Mouse (Mus musculus): ENCODE results near the gene Uxs1. TPM values are rescaled to one million over a fixed set of nuclear protein-coding genes. Genes with fewer than 3 reads are reported as not detected.

Uxs1 gene
- polyA plus RNA-seq, 1 experiment from 2014 or later, result 30.0 TPM

- H3K4me2 ChIP-seq (replicated peaks), result no peak overlapping the region
- H3K9ac ChIP-seq, result no peak overlapping the region
- H3K27ac ChIP-seq, result no peak overlapping the region
- peaks cover 22% of the 10 kb centered on the region for H3K36me3 ChIP-seq
- WGBS, result 88% methylated on average over 5 of the region's 5 CpGs
- no peaks in the 10 kb centered on the region for H3K4me1 ChIP-seq
- no peaks in the 10 kb centered on the region for H3K9me3 ChIP-seq
- H3K4me3 ChIP-seq, result no peak overlapping the region
- H3K27me3 ChIP-seq, result no peaks in the 10 kb centered on the region
- ATAC-seq (ENCODE audit: low FRiP score, low read depth), result no peak
Observed at GRCm38 (mm10) chr1:43786711-43787110, 40.9 kb downstream of the Uxs1 start.

GRCm38 (mm10) chr1:43785316-43785715, 42.3 kb downstream of the Uxs1 start:
- Histone ChIP-seq H3K27me3 (no peaks in the 10 kb centered on the region), H3K4me2 (replicated peaks) (no peak overlapping the region), H3K9ac (no peak overlapping the region), H3K4me1 (no peaks in the 10 kb centered on the region), H3K9me3 (no peaks in the 10 kb centered on the region), H3K36me3 (peaks cover 22% of the 10 kb centered on the region), H3K27ac (no peak overlapping the region), H3K4me3 (no peak overlapping the region)
- 87% methylated on average over 5 of the region's 5 CpGs for WGBS
- no peak for ATAC-seq (ENCODE audit: low FRiP score, low read depth)

GRCm38 (mm10) chr1:43783186-43783585, 44.4 kb downstream of the Uxs1 start:
- H3K9ac ChIP-seq, result no peak overlapping the region
- no peak overlapping the region for H3K4me2 ChIP-seq (replicated peaks)
- ATAC-seq (ENCODE audit: low FRiP score, low read depth), result no peak
- H3K27me3 ChIP-seq, result no peaks in the 10 kb centered on the region
- no peak overlapping the region for H3K27ac ChIP-seq
- H3K36me3 ChIP-seq, result peaks cover 30% of the 10 kb centered on the region
- 69% methylated on average over 3 of the region's 3 CpGs for WGBS
- no peaks in the 10 kb centered on the region for H3K9me3 ChIP-seq
- no peak overlapping the region for H3K4me3 ChIP-seq
- H3K4me1 ChIP-seq, result no peaks in the 10 kb centered on the region

GRCm38 (mm10) chr1:43782680-43783079, 44.9 kb downstream of the Uxs1 start:
- no peak for ATAC-seq (ENCODE audit: low FRiP score, low read depth)
- H3K27ac ChIP-seq, result no peak overlapping the region
- H3K27me3 ChIP-seq, result no peaks in the 10 kb centered on the region
- H3K36me3 ChIP-seq, result peaks cover 30% of the 10 kb centered on the region
- H3K4me3 ChIP-seq, result no peak overlapping the region
- no peaks in the 10 kb centered on the region for H3K4me1 ChIP-seq
- no peak overlapping the region for H3K4me2 ChIP-seq (replicated peaks)
- no peak overlapping the region for H3K9ac ChIP-seq
- H3K9me3 ChIP-seq, result no peaks in the 10 kb centered on the region
- WGBS, result 91% methylated on average over 3 of the region's 3 CpGs

- Histone ChIP-seq H3K9me3 (no peaks in the 10 kb centered on the region), H3K27ac (no peak overlapping the region), H3K27me3 (no peaks in the 10 kb centered on the region), H3K9ac (no peak overlapping the region), H3K36me3 (peaks cover 26% of the 10 kb centered on the region), H3K4me1 (no peaks in the 10 kb centered on the region), H3K4me3 (no peak overlapping the region), H3K4me2 (replicated peaks) (no peak overlapping the region)
- WGBS, result 69% methylated on average over 3 of the region's 3 CpGs
- no peak for ATAC-seq (ENCODE audit: low FRiP score, low read depth)
Observed at GRCm38 (mm10) chr1:43781672-43782071, 45.9 kb downstream of the Uxs1 start.

GRCm38 (mm10) chr1:43781195-43781594, 46.4 kb downstream of the Uxs1 start:
- Histone ChIP-seq H3K9ac (no peak overlapping the region), H3K4me1 (no peaks in the 10 kb centered on the region), H3K36me3 (peaks cover 26% of the 10 kb centered on the region), H3K9me3 (no peaks in the 10 kb centered on the region), H3K4me3 (no peak overlapping the region), H3K27me3 (no peaks in the 10 kb centered on the region), H3K4me2 (replicated peaks) (no peak overlapping the region), H3K27ac (no peak overlapping the region)
- 68% methylated on average over 2 of the region's 2 CpGs for WGBS
- ATAC-seq (ENCODE audit: low FRiP score, low read depth), result no peak

- WGBS, result 92% methylated on average over 3 of the region's 3 CpGs
- Histone ChIP-seq H3K4me1 (no peaks in the 10 kb centered on the region), H3K36me3 (peaks cover 62% of the 10 kb centered on the region), H3K9me3 (no peaks in the 10 kb centered on the region; the same call in 1 of the 2 replicates), H3K4me2 (replicated peaks) (no peak overlapping the region), H3K27me3 (no peaks in the 10 kb centered on the region), H3K27ac (no peak overlapping the region), H3K9ac (no peak overlapping the region), H3K4me3 (no peak overlapping the region)
- no peak for ATAC-seq (ENCODE audit: low FRiP score, low read depth)
Observed at GRCm38 (mm10) chr1:43776106-43776505, 51.5 kb downstream of the Uxs1 start.

- H3K4me3 ChIP-seq, result no peak overlapping the region
- H3K27ac ChIP-seq, result no peak overlapping the region
- H3K27me3 ChIP-seq, result no peaks in the 10 kb centered on the region
- whole genome bisulfite sequencing, result 94% methylated on average over 4 of the region's 4 CpGs
- H3K4me2 ChIP-seq (replicated peaks), result no peak overlapping the region
- no peaks in the 10 kb centered on the region for H3K4me1 ChIP-seq
- peaks cover 77% of the 10 kb centered on the region for H3K36me3 ChIP-seq
- no peak for ATAC-seq (ENCODE audit: low FRiP score, low read depth)
- H3K9me3 ChIP-seq, result no peaks in the 10 kb centered on the region; the same call in 1 of the 2 replicates
- H3K9ac ChIP-seq, result no peak overlapping the region
Observed at GRCm38 (mm10) chr1:43774126-43774525, 53.5 kb downstream of the Uxs1 start.

GRCm38 (mm10) chr1:43772694-43773093, 54.9 kb downstream of the Uxs1 start:
- H3K4me1 ChIP-seq, result no peaks in the 10 kb centered on the region
- H3K4me3 ChIP-seq, result no peak overlapping the region
- ATAC-seq (ENCODE audit: low FRiP score, low read depth), result no peak
- H3K9me3 ChIP-seq, result no peaks in the 10 kb centered on the region; the same call in 1 of the 2 replicates
- 95% methylated on average over 3 of the region's 3 CpGs for WGBS
- no peak overlapping the region for H3K9ac ChIP-seq
- peaks cover 80% of the 10 kb centered on the region for H3K36me3 ChIP-seq
- no peaks in the 10 kb centered on the region for H3K27me3 ChIP-seq
- H3K4me2 ChIP-seq (replicated peaks), result no peak overlapping the region
- H3K27ac ChIP-seq, result no peak overlapping the region

GRCm38 (mm10) chr1:43770032-43770431, 57.6 kb downstream of the Uxs1 start:
- Histone ChIP-seq H3K4me1 (no peaks in the 10 kb centered on the region), H3K27me3 (no peaks in the 10 kb centered on the region), H3K27ac (no peak overlapping the region), H3K9ac (no peak overlapping the region), H3K9me3 (no peaks in the 10 kb centered on the region; the same call in 1 of the 2 replicates), H3K4me3 (no peak overlapping the region), H3K36me3 (peaks cover 71% of the 10 kb centered on the region), H3K4me2 (replicated peaks) (no peak overlapping the region)
- 91% methylated on average over 3 of the region's 3 CpGs for WGBS
- ATAC-seq (ENCODE audit: low FRiP score, low read depth), result no peak

GRCm38 (mm10) chr1:43769348-43769747, 58.3 kb downstream of the Uxs1 start:
- no peak overlapping the region for H3K4me2 ChIP-seq (replicated peaks)
- ATAC-seq (ENCODE audit: low FRiP score, low read depth), result no peak
- 75% methylated on average over 1 of the region's 1 CpGs for WGBS
- H3K27ac ChIP-seq, result no peak overlapping the region
- H3K36me3 ChIP-seq, result peaks cover 74% of the 10 kb centered on the region
- no peaks in the 10 kb centered on the region; the same call in 1 of the 2 replicates for H3K9me3 ChIP-seq
- H3K4me1 ChIP-seq, result no peaks in the 10 kb centered on the region
- H3K4me3 ChIP-seq, result no peak overlapping the region
- H3K9ac ChIP-seq, result no peak overlapping the region
- no peaks in the 10 kb centered on the region for H3K27me3 ChIP-seq

- Histone ChIP-seq H3K4me1 (no peaks in the 10 kb centered on the region), H3K9me3 (no peaks in the 10 kb centered on the region; the same call in 1 of the 2 replicates), H3K27ac (no peak overlapping the region), H3K27me3 (no peaks in the 10 kb centered on the region), H3K4me2 (replicated peaks) (no peak overlapping the region), H3K36me3 (peaks cover 73% of the 10 kb centered on the region), H3K9ac (no peak overlapping the region), H3K4me3 (no peak overlapping the region)
- WGBS, result 71% methylated on average over 4 of the region's 4 CpGs
- ATAC-seq (ENCODE audit: low FRiP score, low read depth), result no peak
Observed at GRCm38 (mm10) chr1:43768385-43768990, 59.1 kb downstream of the Uxs1 start.

GRCm38 (mm10) chr1:43766328-43766727, 61.3 kb downstream of the Uxs1 start:
- Histone ChIP-seq H3K4me1 (peaks cover 16% of the 10 kb centered on the region), H3K27me3 (no peaks in the 10 kb centered on the region), H3K4me2 (replicated peaks) (no peak overlapping the region), H3K9ac (no peak overlapping the region), H3K36me3 (peaks cover 57% of the 10 kb centered on the region), H3K4me3 (no peak overlapping the region), H3K27ac (no peak overlapping the region), H3K9me3 (no peaks in the 10 kb centered on the region)
- no peak for ATAC-seq (ENCODE audit: low FRiP score, low read depth)
- 67% methylated on average over 2 of the region's 2 CpGs for WGBS
